Mouse (Mus musculus): Measurements from ENCODE around the gene Trmt61a. TPM values are rescaled to one million over a fixed set of nuclear protein-coding genes. Genes with fewer than 3 reads are reported as not detected.

Gene Trmt61a
- polyA plus RNA-seq, 1 experiment from 2014 or later, result 7.8 TPM

DNA sequence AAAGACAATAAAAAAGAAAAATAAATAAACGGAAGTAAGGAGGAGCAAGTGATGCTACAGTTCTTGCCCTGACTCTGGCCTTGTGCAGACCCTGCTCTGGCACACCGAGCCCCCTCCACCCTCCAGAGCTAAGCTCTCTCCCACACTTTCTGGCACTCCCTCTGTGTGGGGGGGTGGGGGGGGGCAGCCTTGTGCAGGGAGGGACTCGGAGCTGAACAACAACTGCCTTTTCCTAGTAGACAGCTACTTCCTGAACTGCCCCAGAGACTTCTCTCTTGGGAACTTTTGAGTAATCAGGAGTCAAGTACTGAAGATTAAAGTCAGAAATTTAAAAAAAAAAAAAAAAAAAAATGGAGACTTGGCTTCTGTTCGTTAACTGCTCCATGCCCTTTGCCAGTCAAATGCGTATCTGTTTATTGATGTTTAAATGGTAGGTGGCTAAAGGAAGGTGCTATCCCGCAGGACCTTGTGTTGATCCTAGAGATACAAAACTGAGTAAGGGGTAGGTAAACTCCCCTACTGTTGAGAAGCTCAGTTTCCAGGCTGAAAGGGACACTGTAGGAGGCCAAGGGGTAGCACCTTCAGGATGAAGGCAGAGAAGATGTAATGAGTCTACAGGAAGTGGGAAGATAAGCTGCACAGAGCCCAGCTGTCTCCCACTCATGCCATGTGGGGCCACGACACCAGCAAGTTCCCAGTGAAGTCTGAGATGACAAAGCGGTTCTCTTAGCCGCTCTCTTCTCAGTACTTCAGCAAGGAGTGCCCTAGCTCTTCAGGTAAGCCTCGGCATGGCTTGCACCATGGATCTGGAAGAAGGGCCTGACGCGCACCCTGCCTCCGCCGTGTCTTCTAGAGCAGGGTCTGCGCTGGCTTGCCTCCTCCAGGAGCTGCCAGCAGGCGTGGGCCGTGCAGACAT, 14.4 kb upstream of the Trmt61a start:
- Histone ChIP-seq H3K27me3 (ENCODE audit: control insufficient read depth, insufficient read depth, low read length) (no peaks in the 10 kb centered on the region), H3K9me3 (ENCODE audit: control insufficient read depth, low read depth, low read length) (no peaks in the 10 kb centered on the region), H3K4me1 (ENCODE audit: control insufficient read depth, insufficient read depth, low read length) (peaks cover 24% of the 10 kb centered on the region; the same call in 1 of the 2 replicates), H3K9ac (replicated peaks; ENCODE audit: low read depth, low read length) (no peak overlapping the region), H3K27ac (ENCODE audit: low read length) (peak overlapping the region; percentile 84), H3K36me3 (ENCODE audit: control insufficient read depth, insufficient read depth, low read length) (no peaks in the 10 kb centered on the region), H3K4me2 (replicated peaks; ENCODE audit: low read depth, low read length) (peak overlapping the region; percentile 19; the same call in 1 of the 2 replicates), H3K4me3 (ENCODE audit: low read depth, low read length) (no peak overlapping the region)
- ATAC-seq (ENCODE audit: insufficient number of reproducible peaks, insufficient read depth, low FRiP score, low read depth), result no peak
- 42% methylated on average over 17 of the region's 17 CpGs for WGBS

- Histone ChIP-seq H3K27me3 (ENCODE audit: control insufficient read depth, insufficient read depth, low read length) (no peaks in the 10 kb centered on the region), H3K9me3 (ENCODE audit: control insufficient read depth, low read depth, low read length) (no peaks in the 10 kb centered on the region), H3K4me1 (ENCODE audit: control insufficient read depth, insufficient read depth, low read length) (peaks cover 31% of the 10 kb centered on the region; the same call in 1 of the 2 replicates), H3K27ac (ENCODE audit: low read length) (peak overlapping the region; percentile 84), H3K36me3 (ENCODE audit: control insufficient read depth, insufficient read depth, low read length) (no peaks in the 10 kb centered on the region), H3K9ac (replicated peaks; ENCODE audit: low read depth, low read length) (no peak overlapping the region), H3K4me3 (ENCODE audit: low read depth, low read length) (no peak overlapping the region), H3K4me2 (replicated peaks; ENCODE audit: low read depth, low read length) (no peak overlapping the region)
- peak; percentile 66; the same call in 1 of the 2 replicates for ATAC-seq (ENCODE audit: insufficient number of reproducible peaks, insufficient read depth, low FRiP score, low read depth)
- 13% methylated on average over 6 of the region's 6 CpGs for WGBS
Observed at GRCm38 (mm10) chr12:111664144-111664634, 13.7 kb upstream of the Trmt61a start.

DNA sequence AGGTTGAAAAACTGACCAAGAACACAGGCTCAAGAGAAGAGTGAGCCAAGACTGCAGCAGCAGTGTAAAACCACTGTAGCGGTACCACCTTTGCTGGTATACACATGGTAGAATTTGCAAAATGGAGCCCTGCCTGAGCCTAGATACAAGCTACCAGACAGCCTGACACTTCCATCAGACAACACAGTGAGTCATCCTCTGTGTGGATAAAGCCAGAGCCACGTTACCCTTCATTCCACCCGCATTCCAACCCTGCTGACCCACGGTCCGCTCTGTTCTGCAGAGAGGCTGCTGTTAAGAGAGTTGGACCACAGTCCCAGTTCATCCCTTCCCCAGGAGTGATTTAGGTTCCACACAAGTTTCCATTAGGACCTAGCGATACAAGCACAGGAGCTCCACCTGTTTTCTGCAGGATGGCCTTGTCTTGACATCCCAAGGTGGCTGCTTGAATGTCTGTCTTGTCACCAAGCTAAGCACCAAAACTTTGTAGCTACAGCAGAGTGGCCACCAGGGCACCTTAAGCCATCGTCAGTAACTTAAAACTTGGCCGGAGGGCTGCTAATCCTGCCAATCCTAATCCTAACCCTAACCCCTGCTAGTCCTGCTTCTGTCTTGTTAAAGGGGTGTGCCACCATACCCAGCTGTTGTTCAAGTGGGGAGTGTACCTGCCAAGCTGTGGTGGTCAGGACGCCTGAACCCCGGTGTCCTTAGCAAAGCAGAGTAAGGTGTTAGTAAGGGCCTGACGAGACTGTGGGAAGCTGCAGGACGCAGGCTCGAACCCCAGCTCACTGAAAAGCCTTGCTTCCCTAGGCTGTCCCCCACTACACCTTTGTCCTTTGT, 12.6 kb upstream of the Trmt61a start:
- Histone ChIP-seq H3K27ac (ENCODE audit: low read length) (peak overlapping the region; percentile 15; the same call in 1 of the 2 replicates), H3K4me2 (replicated peaks; ENCODE audit: low read depth, low read length) (no peak overlapping the region)
- 79% methylated on average over 13 of the region's 13 CpGs for whole genome bisulfite sequencing

GRCm38 (mm10) chr12:111666380-111666779, 11.5 kb upstream of the Trmt61a start:
- Histone ChIP-seq H3K9ac (replicated peaks; ENCODE audit: low read depth, low read length) (no peak overlapping the region), H3K36me3 (ENCODE audit: control insufficient read depth, insufficient read depth, low read length) (no peaks in the 10 kb centered on the region), H3K4me3 (ENCODE audit: low read depth, low read length) (no peak overlapping the region), H3K27ac (ENCODE audit: low read length) (no peak overlapping the region; the same call in 1 of the 2 replicates), H3K4me2 (replicated peaks; ENCODE audit: low read depth, low read length) (no peak overlapping the region), H3K4me1 (ENCODE audit: control insufficient read depth, insufficient read depth, low read length) (peaks cover 45% of the 10 kb centered on the region; the same call in 1 of the 2 replicates), H3K27me3 (ENCODE audit: control insufficient read depth, insufficient read depth, low read length) (0 out of 2 replicates have a peak, but pooled peaks cover 3% of the 10 kb centered on the region), H3K9me3 (ENCODE audit: control insufficient read depth, low read depth, low read length) (no peaks in the 10 kb centered on the region)
- ATAC-seq (ENCODE audit: insufficient number of reproducible peaks, insufficient read depth, low FRiP score, low read depth), result no peak
- WGBS, result 67% methylated on average over 13 of the region's 13 CpGs

More for the DNA sequence above, 12.6 kb upstream of the Trmt61a start:
- no peaks in the 10 kb centered on the region for H3K27me3 ChIP-seq (ENCODE audit: control insufficient read depth, insufficient read depth, low read length)
- no peaks in the 10 kb centered on the region for H3K36me3 ChIP-seq (ENCODE audit: control insufficient read depth, insufficient read depth, low read length)
- H3K9ac ChIP-seq (replicated peaks; ENCODE audit: low read depth, low read length), result no peak overlapping the region
- peaks cover 34% of the 10 kb centered on the region; the same call in 1 of the 2 replicates for H3K4me1 ChIP-seq (ENCODE audit: control insufficient read depth, insufficient read depth, low read length)
- no peaks in the 10 kb centered on the region for H3K9me3 ChIP-seq (ENCODE audit: control insufficient read depth, low read depth, low read length)
- H3K4me3 ChIP-seq (ENCODE audit: low read depth, low read length), result no peak overlapping the region
- ATAC-seq (ENCODE audit: insufficient number of reproducible peaks, insufficient read depth, low FRiP score, low read depth), result no peak

DNA sequence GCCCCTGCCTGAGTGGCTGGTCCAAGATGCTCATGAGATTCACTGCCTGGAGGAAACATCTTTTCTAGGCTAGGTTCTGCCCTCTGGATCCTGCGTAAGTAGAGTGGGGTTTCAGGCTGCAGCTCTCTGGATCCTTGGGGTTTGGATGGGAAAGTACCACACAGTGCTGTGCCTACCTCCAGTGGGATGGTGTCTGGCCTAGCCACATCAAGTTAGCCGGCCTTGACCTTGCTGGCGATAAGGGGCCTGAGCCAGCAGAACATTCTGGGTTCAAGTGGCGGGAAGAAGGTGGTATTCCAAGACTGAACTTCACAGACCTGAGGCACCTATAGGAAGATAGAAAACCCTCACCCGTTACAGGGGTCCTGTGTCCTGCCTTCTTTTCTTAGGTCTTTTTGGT, 10.5 kb upstream of the Trmt61a start:
- WGBS, result 90% methylated on average over 5 of the region's 5 CpGs
- no peak for ATAC-seq (ENCODE audit: insufficient number of reproducible peaks, insufficient read depth, low FRiP score, low read depth)

GRCm38 (mm10) chr12:111668457-111668912, 9.4 kb upstream of the Trmt61a start:
- 0 out of 2 replicates have a peak, but pooled peaks cover 6% of the 10 kb centered on the region for H3K27me3 ChIP-seq (ENCODE audit: control insufficient read depth, insufficient read depth, low read length)
- no peak overlapping the region for H3K4me3 ChIP-seq (ENCODE audit: low read depth, low read length)
- H3K4me1 ChIP-seq (ENCODE audit: control insufficient read depth, insufficient read depth, low read length), result peaks cover 41% of the 10 kb centered on the region; the same call in 1 of the 2 replicates
- peak overlapping the region; percentile 6; the same call in 1 of the 2 replicates for H3K9ac ChIP-seq (replicated peaks; ENCODE audit: low read depth, low read length)
- H3K4me2 ChIP-seq (replicated peaks; ENCODE audit: low read depth, low read length), result peak overlapping the region; percentile 45
- peak overlapping the region; percentile 85 for H3K27ac ChIP-seq (ENCODE audit: low read length)
- H3K9me3 ChIP-seq (ENCODE audit: control insufficient read depth, low read depth, low read length), result no peaks in the 10 kb centered on the region
- ATAC-seq (ENCODE audit: insufficient number of reproducible peaks, insufficient read depth, low FRiP score, low read depth), result peak; percentile 53; the same call in 1 of the 2 replicates
- 1% methylated on average over 8 of the region's 8 CpGs for WGBS
- H3K36me3 ChIP-seq (ENCODE audit: control insufficient read depth, insufficient read depth, low read length), result no peaks in the 10 kb centered on the region

More for the DNA sequence above, 10.5 kb upstream of the Trmt61a start:
- no peak overlapping the region for H3K27ac ChIP-seq (ENCODE audit: low read length)
- 0 out of 2 replicates have a peak, but pooled peaks cover 6% of the 10 kb centered on the region for H3K27me3 ChIP-seq (ENCODE audit: control insufficient read depth, insufficient read depth, low read length)
- no peaks in the 10 kb centered on the region for H3K36me3 ChIP-seq (ENCODE audit: control insufficient read depth, insufficient read depth, low read length)
- no peaks in the 10 kb centered on the region for H3K9me3 ChIP-seq (ENCODE audit: control insufficient read depth, low read depth, low read length)
- H3K4me3 ChIP-seq (ENCODE audit: low read depth, low read length), result no peak overlapping the region
- no peak overlapping the region for H3K4me2 ChIP-seq (replicated peaks; ENCODE audit: low read depth, low read length)
- peaks cover 47% of the 10 kb centered on the region; the same call in 1 of the 2 replicates for H3K4me1 ChIP-seq (ENCODE audit: control insufficient read depth, insufficient read depth, low read length)
- H3K9ac ChIP-seq (replicated peaks; ENCODE audit: low read depth, low read length), result no peak overlapping the region

- ATAC-seq (ENCODE audit: insufficient number of reproducible peaks, insufficient read depth, low FRiP score, low read depth), result no peak
- H3K4me2 ChIP-seq (replicated peaks; ENCODE audit: low read depth, low read length), result peak overlapping the region; percentile 45
- H3K9me3 ChIP-seq (ENCODE audit: control insufficient read depth, low read depth, low read length), result no peaks in the 10 kb centered on the region
- peaks cover 35% of the 10 kb centered on the region; the same call in 1 of the 2 replicates for H3K4me1 ChIP-seq (ENCODE audit: control insufficient read depth, insufficient read depth, low read length)
- 0 out of 2 replicates have a peak, but pooled peaks cover 6% of the 10 kb centered on the region for H3K27me3 ChIP-seq (ENCODE audit: control insufficient read depth, insufficient read depth, low read length)
- no peak overlapping the region for H3K4me3 ChIP-seq (ENCODE audit: low read depth, low read length)
- peak overlapping the region; percentile 85 for H3K27ac ChIP-seq (ENCODE audit: low read length)
- no peak overlapping the region; the same call in 1 of the 2 replicates for H3K9ac ChIP-seq (replicated peaks; ENCODE audit: low read depth, low read length)
- no peaks in the 10 kb centered on the region for H3K36me3 ChIP-seq (ENCODE audit: control insufficient read depth, insufficient read depth, low read length)
- WGBS, result 57% methylated on average over 23 of the region's 23 CpGs
Observed at GRCm38 (mm10) chr12:111669000-111669788, 8.7 kb upstream of the Trmt61a start.

Measured in stomach, embryonic 14.5 days (tissue).